Mouse (Mus musculus) heart, postnatal 0 days (tissue): Measurements from ENCODE around the gene Lmbr1.

Experiments used
- CTCF ChIP-seq: IDR thresholded peaks from 2 replicates; pipeline ENCODE4 v1.5.1; 2016; ENCODE audit warnings: antibody characterized with exemption, control low read depth, low read depth
- EP300 ChIP-seq: IDR thresholded peaks from 2 replicates; pipeline ENCODE4 v1.6.1; 2016; ENCODE audit warnings: antibody characterized with exemption, low read depth

DNA sequence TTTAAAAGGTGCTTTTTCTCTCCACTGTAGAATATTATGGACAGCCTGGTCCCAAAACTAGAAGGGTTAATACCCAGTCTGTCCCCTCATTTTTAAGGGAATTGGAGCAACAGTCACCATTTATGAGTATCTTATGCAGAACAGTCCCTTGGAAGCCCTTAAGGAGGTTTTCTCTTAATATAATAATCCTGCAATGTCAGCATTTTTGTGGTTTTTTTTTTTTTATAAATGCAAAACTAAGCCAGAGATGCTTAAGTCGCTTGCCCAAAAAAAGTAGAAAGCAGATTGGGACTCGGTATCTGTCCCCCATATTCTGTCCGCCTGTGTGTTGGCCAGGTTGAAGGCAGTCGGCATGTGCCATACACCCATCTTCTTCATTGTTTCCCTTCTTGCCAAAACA lies 181.0 kb downstream of the Lmbr1 start:
- TF ChIP-seq EP300 (no peak), CTCF (no peak)
